ENCODE assay signal across 8 mouse cellular contexts in the genomic region with DNA sequence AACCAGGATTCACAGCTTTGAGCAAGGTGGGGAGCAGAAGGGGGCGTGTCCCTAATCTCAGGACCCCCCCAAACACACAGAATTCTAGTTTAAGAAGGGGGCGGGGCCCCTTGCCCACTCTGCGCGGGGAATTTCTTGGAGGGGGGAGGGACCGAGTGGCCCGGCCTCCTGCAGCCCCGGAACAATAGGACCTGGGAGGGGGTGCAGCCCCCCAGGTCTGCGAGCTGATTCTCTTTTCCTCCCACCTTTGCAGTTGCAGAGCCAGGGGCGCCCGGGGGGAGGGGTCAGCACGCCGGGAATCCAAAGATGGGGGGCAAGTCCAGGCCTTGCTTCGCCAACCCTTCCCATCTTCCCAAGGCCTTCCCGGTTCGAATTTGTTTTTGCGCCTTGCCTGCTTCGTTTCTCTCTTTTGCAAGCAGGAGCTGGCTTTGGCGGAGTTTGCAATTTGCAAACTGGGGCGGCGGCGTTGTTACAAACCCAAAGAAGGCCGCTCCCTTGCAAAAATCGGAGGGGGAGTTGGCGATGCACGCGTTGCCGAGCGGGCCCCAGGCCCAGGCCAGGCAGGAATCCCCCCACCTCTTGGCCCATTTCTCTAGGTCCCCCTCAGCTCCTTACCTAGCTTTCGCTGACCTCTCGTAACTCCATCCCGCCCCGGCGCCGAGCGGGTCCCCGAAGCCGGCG. TPM values are rescaled to one million over a fixed set of nuclear protein-coding genes. Genes with fewer than 3 reads are reported as not detected.
DNase-seq lines count a peak whose midpoint lies in the region; ATAC-seq and TF ChIP-seq lines count a peak whose summit lies in the region.

No protein-coding gene starts in this region.

- TF ChIP-seq CTCF in heart, adult 2 months (IDR thresholded peaks at IDR 0.05) = no peak

- H3K79me2 ChIP-seq in heart, adult 2 months (replicated peaks; ENCODE audit: control insufficient read depth, insufficient read depth, low read length) = peaks cover 4% of the 10 kb centered on the region

- H3K27me3 ChIP-seq in neural tube, embryonic 11.5 days (ENCODE audit: control insufficient read depth, insufficient read depth, low read length) = no peaks in the 10 kb centered on the region
- no peaks in the 10 kb centered on the region for H3K27me3 ChIP-seq in heart, adult 2 months (ENCODE audit: control insufficient read depth, insufficient read depth, low read length)
- H3K27me3 ChIP-seq in liver, embryonic 13.5 days = no peaks in the 10 kb centered on the region
- H3K27me3 ChIP-seq in neural tube, embryonic 14.5 days (ENCODE audit: control insufficient read depth, insufficient read depth, low read length) = no peaks in the 10 kb centered on the region

- DNase-seq in neural tube, embryonic 11.5 days (ENCODE audit: low spot score) = no peak
- no peak for DNase-seq in neural tube, embryonic 10.5 days (ENCODE audit: extremely low spot score, low spot score)
- DNase-seq in cerebellum, adult 18-20 months = peak; percentile 43 to 62
- peak; percentile 64 to 66 for DNase-seq in heart, adult 2 months
- peak; percentile 39 for DNase-seq in kidney, adult 9 months
- DNase-seq in liver, embryonic 13.5 days = no peak
- peak; percentile 41 for DNase-seq in urinary bladder, postnatal 25 days (ENCODE audit: low spot score)

- TF ChIP-seq EP300 in heart, adult 2 months (IDR thresholded peaks at IDR 0.05; ENCODE audit: insufficient read depth, low read depth, low read length) = no peak

- intact Hi-C loops in heart, adult 2 months (cut with DNase I) = loop anchor here (5.0 kb wide), 1 partner anchor 65 kb away; a partner anchor contains a TSS

- H3K36me3 ChIP-seq in neural tube, embryonic 11.5 days (ENCODE audit: control insufficient read depth, insufficient read depth, low read length) = peaks cover 28% of the 10 kb centered on the region
- no peaks in the 10 kb centered on the region for H3K36me3 ChIP-seq in heart, adult 2 months (ENCODE audit: control insufficient read depth, insufficient read depth, low read length)
- peaks cover 30% of the 10 kb centered on the region for H3K36me3 ChIP-seq in liver, embryonic 13.5 days
- H3K36me3 ChIP-seq in neural tube, embryonic 14.5 days (ENCODE audit: control insufficient read depth, insufficient read depth, low read length) = peaks cover 29% of the 10 kb centered on the region

- H3K27ac ChIP-seq in neural tube, embryonic 11.5 days (ENCODE audit: low read depth, low read length) = peak overlapping the region; percentile 98
- peak overlapping the region; percentile 95 for H3K27ac ChIP-seq in heart, adult 2 months
- H3K27ac ChIP-seq in liver, embryonic 13.5 days = peak overlapping the region; percentile 95
- H3K27ac ChIP-seq in neural tube, embryonic 14.5 days (ENCODE audit: low read depth, low read length) = peak overlapping the region; percentile 98

- peaks cover 12% of the 10 kb centered on the region for H3K4me1 ChIP-seq in neural tube, embryonic 11.5 days (ENCODE audit: control insufficient read depth, insufficient read depth, low read length)
- peaks cover 5% of the 10 kb centered on the region for H3K4me1 ChIP-seq in heart, adult 2 months (ENCODE audit: control insufficient read depth, insufficient read depth, low read length)
- peaks cover 39% of the 10 kb centered on the region for H3K4me1 ChIP-seq in liver, embryonic 13.5 days (replicated peaks)
- peaks cover 13% of the 10 kb centered on the region for H3K4me1 ChIP-seq in neural tube, embryonic 14.5 days (ENCODE audit: control insufficient read depth, insufficient read depth, low read length)

- peak overlapping the region; percentile 90 for H3K9ac ChIP-seq in neural tube, embryonic 11.5 days (ENCODE audit: low read length)
- peak overlapping the region; percentile 96 for H3K9ac ChIP-seq in heart, adult 2 months (ENCODE audit: low read depth, low read length)
- H3K9ac ChIP-seq in liver, embryonic 13.5 days = peak overlapping the region; percentile 87
- H3K9ac ChIP-seq in neural tube, embryonic 14.5 days (replicated peaks; ENCODE audit: low read depth, low read length) = peak overlapping the region; percentile 95

- H3K4me2 ChIP-seq in neural tube, embryonic 11.5 days (ENCODE audit: low read depth) = peak overlapping the region; percentile 98
- peak overlapping the region; percentile 99 for H3K4me2 ChIP-seq in liver, embryonic 13.5 days
- H3K4me2 ChIP-seq in neural tube, embryonic 14.5 days (ENCODE audit: low read depth, low read length) = peak overlapping the region; percentile 97

- no peak for TF ChIP-seq POLR2A in heart, adult 2 months (IDR thresholded peaks at IDR 0.05; ENCODE audit: insufficient read depth, low read depth, low read length)

- no peak for ATAC-seq in neural tube, embryonic 11.5 days (ENCODE audit: insufficient read depth, low FRiP score, low TSS enrichment)
- no peak for ATAC-seq in liver, embryonic 13.5 days (ENCODE audit: low read depth)
- no peak for ATAC-seq in neural tube, embryonic 14.5 days (ENCODE audit: low read depth)

- WGBS in neural tube, embryonic 11.5 days = under 1% methylated on average over 36 of the region's 38 CpGs
- WGBS in heart, adult 2 months = 2% methylated on average over 38 of the region's 38 CpGs
- under 1% methylated on average over 38 of the region's 38 CpGs for WGBS in liver, embryonic 13.5 days (ENCODE audit: insufficient replicate concordance)
- WGBS in neural tube, embryonic 14.5 days = under 1% methylated on average over 37 of the region's 38 CpGs

- H3K9me3 ChIP-seq in neural tube, embryonic 11.5 days (ENCODE audit: control insufficient read depth, low read length) = no peaks in the 10 kb centered on the region
- H3K9me3 ChIP-seq in liver, embryonic 13.5 days (replicated peaks) = no peaks in the 10 kb centered on the region
- no peaks in the 10 kb centered on the region for H3K9me3 ChIP-seq in neural tube, embryonic 14.5 days (ENCODE audit: control insufficient read depth, low read length)

- peak overlapping the region; percentile 95 for H3K4me3 ChIP-seq in neural tube, embryonic 11.5 days (ENCODE audit: low read depth, low read length)
- peak overlapping the region; percentile 89 for H3K4me3 ChIP-seq in heart, adult 2 months
- H3K4me3 ChIP-seq in liver, embryonic 13.5 days (replicated peaks) = peak overlapping the region; percentile 77
- H3K4me3 ChIP-seq in neural tube, embryonic 14.5 days (ENCODE audit: low read depth, low read length) = peak overlapping the region; percentile 88

RNA-seq across cellular contexts. Expression of a gene that starts 0.4 kb away (rescaled TPM):
- 12.9 and 13.2 TPM in 2 replicates for polyA plus RNA-seq in neural tube, embryonic 11.5 days (2014; fragmentation: Nextera tagmentation; extraction: Ambion mirVana)
- total RNA-seq in heart, adult 2 months (2021) = 10 to 100 TPM; 22.4 to 23.0 TPM
- 4.9 and 7.1 TPM in 2 replicates for polyA plus RNA-seq in heart, adult 2 months (2012; rRNA removed)
- polyA plus RNA-seq in liver, embryonic 13.5 days (2015; fragmentation: Nextera tagmentation; extraction: Ambion mirVana) = 1.7 and 2.2 TPM in 2 replicates
- 17.3 and 17.9 TPM in 2 replicates for polyA plus RNA-seq in neural tube, embryonic 14.5 days (2014; fragmentation: Nextera tagmentation; extraction: Ambion mirVana)

RNA-seq across cellular contexts. Expression of a gene that starts 9.9 kb away (rescaled TPM):
- polyA plus RNA-seq in neural tube, embryonic 11.5 days (2014; fragmentation: Nextera tagmentation; extraction: Ambion mirVana) = 59.3 and 65.1 TPM in 2 replicates
- total RNA-seq in heart, adult 2 months (2021) = 10 to 100 TPM; 27.0 to 29.3 TPM
- polyA plus RNA-seq in heart, adult 2 months (2012; rRNA removed) = 41.7 and 43.6 TPM in 2 replicates
- polyA plus RNA-seq in liver, embryonic 13.5 days (2015; fragmentation: Nextera tagmentation; extraction: Ambion mirVana) = 31.5 and 32.0 TPM in 2 replicates
- polyA plus RNA-seq in neural tube, embryonic 14.5 days (2014; fragmentation: Nextera tagmentation; extraction: Ambion mirVana) = 65.4 and 67.3 TPM in 2 replicates

RNA-seq across cellular contexts. Expression of a gene that starts 10.2 kb away (rescaled TPM):
- polyA plus RNA-seq in neural tube, embryonic 11.5 days (2014; fragmentation: Nextera tagmentation; extraction: Ambion mirVana) = 14.8 and 16.2 TPM in 2 replicates
- 1 to 10 TPM; 5.5 to 6.2 TPM for total RNA-seq in heart, adult 2 months (2021)
- polyA plus RNA-seq in heart, adult 2 months (2012; rRNA removed) = 19.8 and 23.6 TPM in 2 replicates
- polyA plus RNA-seq in liver, embryonic 13.5 days (2015; fragmentation: Nextera tagmentation; extraction: Ambion mirVana) = 7.1 and 7.8 TPM in 2 replicates
- 12.7 and 12.8 TPM in 2 replicates for polyA plus RNA-seq in neural tube, embryonic 14.5 days (2014; fragmentation: Nextera tagmentation; extraction: Ambion mirVana)

RNA-seq across cellular contexts. Expression of a gene that starts 34.6 kb away (rescaled TPM):
- 17.7 and 20.0 TPM in 2 replicates for polyA plus RNA-seq in neural tube, embryonic 11.5 days (2014; fragmentation: Nextera tagmentation; extraction: Ambion mirVana)
- 10 to 100 TPM; 40.9 to 44.3 TPM for total RNA-seq in heart, adult 2 months (2021)
- polyA plus RNA-seq in heart, adult 2 months (2012; rRNA removed) = 107 and 114 TPM in 2 replicates
- polyA plus RNA-seq in liver, embryonic 13.5 days (2015; fragmentation: Nextera tagmentation; extraction: Ambion mirVana) = 14.4 and 15.0 TPM in 2 replicates
- polyA plus RNA-seq in neural tube, embryonic 14.5 days (2014; fragmentation: Nextera tagmentation; extraction: Ambion mirVana) = 9.0 and 13.7 TPM in 2 replicates

RNA-seq across cellular contexts. Expression of a gene that starts 36.2 kb away (rescaled TPM):
- 54.7 and 57.6 TPM in 2 replicates for polyA plus RNA-seq in neural tube, embryonic 11.5 days (2014; fragmentation: Nextera tagmentation; extraction: Ambion mirVana)
- 10 to 100 TPM; 45.5 to 46.6 TPM for total RNA-seq in heart, adult 2 months (2021)
- 33.9 and 36.0 TPM in 2 replicates for polyA plus RNA-seq in heart, adult 2 months (2012; rRNA removed)
- polyA plus RNA-seq in liver, embryonic 13.5 days (2015; fragmentation: Nextera tagmentation; extraction: Ambion mirVana) = 10.4 and 11.8 TPM in 2 replicates
- 61.6 and 68.6 TPM in 2 replicates for polyA plus RNA-seq in neural tube, embryonic 14.5 days (2014; fragmentation: Nextera tagmentation; extraction: Ambion mirVana)

Comparison
In these comparisons a context has a peak if more than half of its experiments do, and no peak if none do; other contexts are left out.
1. DNase-seq: peak in cerebellum, adult 18-20 months (2 of 2), heart, adult 2 months (2 of 2), kidney, adult 9 months (single experiment) and urinary bladder, postnatal 25 days (single experiment); none in neural tube, embryonic 11.5 days (single experiment), neural tube, embryonic 10.5 days (single experiment) and liver, embryonic 13.5 days (single experiment).
2. Peak in every context shown above with its lines, with median percentiles within 50 percentile points of each other: H3K27ac ChIP-seq, H3K4me2 ChIP-seq, H3K4me3 ChIP-seq and H3K9ac ChIP-seq.